Mouse (Mus musculus): ENCODE measurements around the gene Mtus2. TPM values are rescaled to one million over a fixed set of nuclear protein-coding genes. Genes with fewer than 3 reads are reported as not detected.
A peak's percentile ranks its signal among the peaks of the same experiment; 100 is the strongest.

Gene Mtus2
- total RNA-seq, 1 experiment from 2014 or later = 8.9 TPM

DNA sequence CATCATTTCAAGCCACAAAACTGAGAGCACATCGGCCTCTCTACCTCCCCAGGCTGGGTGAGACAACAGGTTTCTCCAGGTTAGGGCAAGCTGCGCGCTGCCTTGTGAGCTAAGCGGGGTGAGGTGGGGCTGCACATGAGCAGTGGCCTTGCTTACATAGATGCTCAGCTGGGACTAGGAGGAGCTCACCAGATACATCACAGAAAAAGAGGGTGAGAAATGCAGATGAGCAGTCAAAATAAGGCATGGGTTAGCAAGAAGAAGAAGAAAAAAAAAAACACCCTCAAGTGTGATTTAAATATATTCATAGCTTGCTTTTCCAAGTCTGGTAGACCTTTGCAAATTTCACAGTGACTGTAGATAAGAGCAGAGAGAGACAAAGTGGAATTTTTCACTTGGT is 254.7 kb downstream of the Mtus2 start:
- no peak for ATAC-seq (replicated peaks in 1 of 2; ENCODE audit: insufficient read depth in 1 of 2, low FRiP score in 2 of 2, low TSS enrichment in 1 of 2, low read depth in 1 of 2, poor library complexity in 2 of 2, severe bottlenecking in 2 of 2)

DNA sequence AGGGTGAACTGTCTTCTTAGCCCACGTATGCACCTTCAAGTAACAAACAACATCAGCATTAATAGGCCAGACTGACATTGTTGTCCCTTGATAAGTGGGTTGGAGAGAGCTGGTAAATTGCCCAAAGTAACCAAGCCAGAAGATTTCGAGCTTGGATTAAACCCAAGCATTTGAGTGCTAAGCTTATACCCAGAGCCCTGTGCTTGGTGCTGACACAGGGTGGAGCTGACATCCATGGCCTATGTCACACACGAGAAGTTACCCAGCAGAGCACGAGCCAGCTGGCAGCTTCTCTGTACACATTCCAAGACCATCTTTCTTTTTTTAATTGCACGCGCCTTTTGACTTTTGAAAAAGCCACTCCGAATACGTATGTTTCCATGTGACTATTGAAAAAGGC is 259.7 kb downstream of the Mtus2 start:
- ATAC-seq (replicated peaks in 1 of 2; ENCODE audit: insufficient read depth in 1 of 2, low FRiP score in 2 of 2, low TSS enrichment in 1 of 2, low read depth in 1 of 2, poor library complexity in 2 of 2, severe bottlenecking in 2 of 2) = no peak

DNA sequence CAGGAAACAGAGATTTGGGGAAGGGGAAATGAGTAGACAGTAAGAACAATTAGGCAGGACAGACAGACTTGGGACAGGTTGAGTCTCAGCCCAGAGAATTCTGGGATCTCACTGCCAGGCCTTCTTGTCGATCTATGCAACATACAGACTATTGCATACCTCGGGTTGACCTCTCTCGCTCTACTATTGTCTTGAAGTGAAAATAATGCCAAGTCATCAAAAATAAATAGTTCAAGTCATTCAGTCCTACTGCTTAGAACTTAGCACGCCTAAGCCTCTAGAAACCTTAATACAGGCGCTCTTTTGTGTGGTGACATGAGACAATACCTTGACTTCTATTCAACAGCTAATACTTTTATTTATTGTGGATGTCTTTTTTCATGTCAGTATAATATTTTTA is 265.8 kb downstream of the Mtus2 start:
- no peak for ATAC-seq (replicated peaks in 1 of 2; ENCODE audit: insufficient read depth in 1 of 2, low FRiP score in 2 of 2, low TSS enrichment in 1 of 2, low read depth in 1 of 2, poor library complexity in 2 of 2, severe bottlenecking in 2 of 2)

DNA sequence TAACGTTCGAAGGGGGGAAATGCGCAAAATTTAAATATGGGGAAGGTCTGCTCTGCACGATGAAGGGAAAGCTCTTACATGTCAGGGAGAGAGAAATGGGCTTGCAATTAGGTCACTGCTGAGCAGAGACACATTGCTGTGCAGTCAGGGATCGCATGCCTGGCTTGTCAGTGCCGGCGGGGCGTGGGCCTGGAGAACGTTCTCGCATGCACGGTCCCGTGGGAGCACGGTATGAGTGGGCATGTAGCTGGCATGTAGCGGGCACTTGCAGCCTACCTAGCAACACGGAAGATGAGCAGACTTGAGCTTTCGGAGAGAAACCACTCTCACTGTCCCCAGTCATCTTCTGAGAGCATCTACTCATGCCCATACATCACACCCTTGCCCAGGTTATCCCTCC is 266.9 kb downstream of the Mtus2 start:
- no peak for ATAC-seq (replicated peaks in 1 of 2; ENCODE audit: insufficient read depth in 1 of 2, low FRiP score in 2 of 2, low TSS enrichment in 1 of 2, low read depth in 1 of 2, poor library complexity in 2 of 2, severe bottlenecking in 2 of 2)

DNA sequence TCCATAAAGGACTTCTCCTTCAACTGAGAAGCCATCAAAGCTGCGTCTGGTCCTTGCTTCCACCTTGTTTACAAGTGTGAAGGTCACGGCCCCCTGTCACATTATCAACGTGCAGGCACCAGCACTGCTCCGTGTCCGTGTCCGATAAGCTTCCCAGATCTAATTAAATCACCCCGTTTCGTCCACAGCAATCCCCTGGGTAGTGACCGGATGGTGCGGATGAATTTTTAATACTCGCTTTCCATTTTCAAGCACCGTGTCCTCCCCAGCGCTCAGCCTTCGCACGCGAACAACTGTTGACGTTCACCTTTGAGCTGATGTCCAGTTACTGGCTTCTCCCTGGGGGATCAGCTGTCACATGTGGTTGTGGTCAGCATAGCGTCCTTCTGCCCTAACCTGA is 276.6 kb downstream of the Mtus2 start:
- no peak for ATAC-seq (replicated peaks in 1 of 2; ENCODE audit: insufficient read depth in 1 of 2, low FRiP score in 2 of 2, low TSS enrichment in 1 of 2, low read depth in 1 of 2, poor library complexity in 2 of 2, severe bottlenecking in 2 of 2)

DNA sequence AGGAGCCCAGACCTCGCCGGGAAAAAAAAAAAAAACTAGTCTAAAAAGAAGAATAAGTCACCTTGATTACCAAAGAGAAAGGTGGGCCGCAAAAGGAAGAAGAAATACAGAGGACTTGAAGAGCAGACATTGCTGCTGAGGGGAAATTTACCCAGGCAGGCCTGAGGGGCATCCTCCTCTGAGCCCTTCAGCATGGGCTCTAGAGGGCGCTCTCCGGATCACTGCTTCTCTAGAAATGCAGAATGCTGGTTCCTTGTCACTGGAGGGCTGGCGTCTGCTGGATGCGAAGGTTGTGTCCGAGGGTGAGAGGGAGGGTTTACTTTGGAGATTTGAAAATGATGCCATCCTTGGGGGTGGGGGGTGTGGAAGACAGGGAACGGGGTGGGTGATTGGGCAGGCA is 279.5 kb downstream of the Mtus2 start:
- ATAC-seq (replicated peaks in 1 of 2; ENCODE audit: insufficient read depth in 1 of 2, low FRiP score in 2 of 2, low TSS enrichment in 1 of 2, low read depth in 1 of 2, poor library complexity in 2 of 2, severe bottlenecking in 2 of 2) = peak in 1 of 2 experiments; percentile 48; a peak in 1 of 4 replicates

DNA sequence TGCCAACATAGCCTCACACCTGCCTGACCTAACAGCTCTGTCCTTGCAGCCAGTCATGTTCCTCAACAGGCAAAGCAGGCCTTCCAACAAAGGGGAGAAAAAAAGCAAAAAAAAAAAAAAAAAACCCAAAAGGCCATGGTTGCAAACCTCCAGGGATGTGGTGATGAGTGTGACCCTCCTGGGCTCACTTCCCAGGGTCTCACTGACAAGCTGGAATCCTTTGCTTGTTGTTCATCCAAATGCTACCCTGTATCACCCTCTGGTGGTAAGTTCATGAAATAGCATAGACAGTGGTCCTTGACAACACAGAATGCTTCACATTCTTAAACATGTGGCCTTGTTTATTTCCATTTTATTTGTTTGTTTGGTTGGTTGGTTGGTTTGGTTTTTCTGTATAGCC is 281.9 kb downstream of the Mtus2 start:
- ATAC-seq (replicated peaks in 1 of 2; ENCODE audit: insufficient read depth in 1 of 2, low FRiP score in 2 of 2, low TSS enrichment in 1 of 2, low read depth in 1 of 2, poor library complexity in 2 of 2, severe bottlenecking in 2 of 2) = peak; percentile 52 to 58; a peak in 1 of 4 replicates

DNA sequence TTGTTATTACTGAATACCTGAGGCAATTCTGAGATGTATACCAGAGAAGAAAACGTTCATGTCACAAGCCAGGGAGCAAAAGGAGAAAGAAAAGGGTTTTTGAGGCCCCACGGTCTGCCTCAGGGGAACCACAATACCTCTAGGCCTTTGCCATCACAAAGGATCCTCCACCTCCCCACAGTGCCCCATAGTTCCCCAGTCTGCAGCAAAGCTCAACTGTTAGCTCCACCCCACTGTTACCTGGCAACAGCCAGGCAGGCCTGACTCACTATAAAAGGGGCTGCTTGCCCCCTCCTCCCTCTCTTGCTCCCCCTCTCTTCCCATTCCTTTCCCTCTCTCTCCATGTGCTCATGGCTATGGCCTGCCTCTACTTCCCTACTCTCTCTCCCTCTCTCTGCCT is 282.6 kb downstream of the Mtus2 start:
- ATAC-seq (replicated peaks in 1 of 2; ENCODE audit: insufficient read depth in 1 of 2, low FRiP score in 2 of 2, low TSS enrichment in 1 of 2, low read depth in 1 of 2, poor library complexity in 2 of 2, severe bottlenecking in 2 of 2) = no peak

DNA sequence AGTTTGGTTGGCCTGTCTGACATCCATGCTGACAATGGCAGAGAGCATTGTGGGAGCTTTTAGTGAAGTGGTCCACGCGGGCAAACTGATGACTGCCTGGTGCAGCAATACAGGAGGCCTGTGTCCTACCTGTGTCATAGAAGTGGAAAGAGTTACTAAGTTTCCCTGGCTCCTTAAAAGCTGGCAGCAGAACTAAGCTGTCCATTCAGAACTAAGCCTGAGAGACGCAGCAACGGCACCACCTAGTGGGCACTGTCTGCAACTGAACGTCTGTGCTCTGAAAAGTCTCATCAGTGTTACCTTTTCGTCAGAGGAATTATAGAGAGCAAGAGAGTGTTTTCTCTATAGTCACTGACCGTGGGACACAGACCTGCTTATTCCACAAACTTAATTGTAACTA is 284.8 kb downstream of the Mtus2 start:
- ATAC-seq (replicated peaks in 1 of 2; ENCODE audit: insufficient read depth in 1 of 2, low FRiP score in 2 of 2, low TSS enrichment in 1 of 2, low read depth in 1 of 2, poor library complexity in 2 of 2, severe bottlenecking in 2 of 2) = peak; percentile 57 to 74

DNA sequence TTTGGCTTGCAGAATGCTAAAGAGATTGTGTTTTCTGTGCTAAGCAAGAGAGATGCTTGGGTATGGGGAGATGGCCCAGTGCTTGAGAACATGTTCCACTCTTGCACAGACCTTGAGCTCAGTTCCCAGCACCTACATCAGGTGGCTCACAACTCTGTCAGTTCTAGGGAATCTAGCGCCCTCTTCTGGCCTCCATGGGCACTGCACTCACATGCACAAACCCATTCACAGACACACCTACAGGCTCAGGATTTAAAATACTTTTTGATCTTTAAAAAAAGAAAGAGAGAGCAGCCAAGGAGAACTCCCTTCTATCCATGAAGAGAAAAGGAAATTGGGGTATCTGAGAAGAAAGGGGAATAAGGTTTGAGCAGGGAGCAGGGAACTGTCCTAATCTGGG is 287.4 kb downstream of the Mtus2 start:
- no peak for ATAC-seq (replicated peaks in 1 of 2; ENCODE audit: insufficient read depth in 1 of 2, low FRiP score in 2 of 2, low TSS enrichment in 1 of 2, low read depth in 1 of 2, poor library complexity in 2 of 2, severe bottlenecking in 2 of 2)

DNA sequence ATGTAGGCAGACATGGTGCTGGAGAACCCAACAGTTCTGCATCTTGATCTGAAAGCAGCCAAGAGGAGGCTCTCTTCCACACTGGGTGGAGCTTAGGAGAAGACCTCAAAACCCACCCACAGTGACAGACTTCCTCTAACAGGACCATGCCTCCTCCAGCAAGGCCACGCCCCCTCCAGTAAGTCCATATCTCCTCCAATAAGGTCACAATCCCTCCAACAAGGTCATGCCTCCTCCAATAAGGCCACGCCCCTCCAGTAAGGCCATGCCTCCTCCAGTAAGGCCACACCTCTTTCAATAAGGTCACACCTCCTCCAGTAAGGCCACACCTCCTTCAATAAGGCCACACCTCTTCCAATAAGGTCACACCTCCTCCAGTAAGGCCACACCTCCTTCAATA is 288.3 kb downstream of the Mtus2 start:
- ATAC-seq (replicated peaks in 1 of 2; ENCODE audit: insufficient read depth in 1 of 2, low FRiP score in 2 of 2, low TSS enrichment in 1 of 2, low read depth in 1 of 2, poor library complexity in 2 of 2, severe bottlenecking in 2 of 2) = no peak

DNA sequence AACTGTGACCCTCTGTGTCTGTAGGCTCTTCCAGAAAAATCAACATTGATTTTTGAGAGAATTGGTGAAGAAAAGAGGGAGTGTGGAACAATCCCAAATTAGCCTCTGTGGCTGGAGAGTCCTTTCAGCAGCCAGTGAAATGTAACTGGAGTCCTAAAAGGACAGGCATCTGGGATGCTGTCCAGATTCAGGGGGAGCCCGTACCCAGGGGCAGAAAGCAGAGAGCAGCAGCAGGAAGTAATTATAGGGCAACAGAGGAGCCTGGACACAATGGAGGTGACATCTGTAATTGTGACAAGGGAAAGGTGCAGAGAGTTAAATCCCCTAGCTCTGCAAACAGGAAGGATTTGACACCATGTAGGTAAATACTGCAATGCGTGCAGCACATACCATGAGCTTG is 291.1 kb downstream of the Mtus2 start:
- ATAC-seq (replicated peaks in 1 of 2; ENCODE audit: insufficient read depth in 1 of 2, low FRiP score in 2 of 2, low TSS enrichment in 1 of 2, low read depth in 1 of 2, poor library complexity in 2 of 2, severe bottlenecking in 2 of 2) = no peak

DNA sequence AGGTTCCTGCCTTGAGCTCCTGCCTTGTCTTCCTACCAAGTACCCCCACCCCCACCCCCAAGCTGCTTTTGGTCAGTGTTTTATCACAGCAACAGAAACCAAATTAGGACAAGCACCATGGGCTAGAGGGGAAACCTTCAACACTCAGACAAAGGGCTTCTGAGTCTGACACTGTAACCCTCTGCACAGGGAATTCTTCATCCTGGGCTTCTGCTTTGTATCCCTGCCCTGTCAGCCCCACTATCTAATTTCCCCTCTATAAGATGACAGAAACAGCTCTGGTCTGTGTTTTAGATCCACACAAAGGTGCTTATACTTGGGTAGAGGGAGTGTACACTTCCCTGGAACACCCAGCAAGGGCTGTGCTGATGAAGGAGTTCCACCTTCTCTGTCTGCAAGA is 294.7 kb downstream of the Mtus2 start:
- ATAC-seq (replicated peaks in 1 of 2; ENCODE audit: insufficient read depth in 1 of 2, low FRiP score in 2 of 2, low TSS enrichment in 1 of 2, low read depth in 1 of 2, poor library complexity in 2 of 2, severe bottlenecking in 2 of 2) = no peak

DNA sequence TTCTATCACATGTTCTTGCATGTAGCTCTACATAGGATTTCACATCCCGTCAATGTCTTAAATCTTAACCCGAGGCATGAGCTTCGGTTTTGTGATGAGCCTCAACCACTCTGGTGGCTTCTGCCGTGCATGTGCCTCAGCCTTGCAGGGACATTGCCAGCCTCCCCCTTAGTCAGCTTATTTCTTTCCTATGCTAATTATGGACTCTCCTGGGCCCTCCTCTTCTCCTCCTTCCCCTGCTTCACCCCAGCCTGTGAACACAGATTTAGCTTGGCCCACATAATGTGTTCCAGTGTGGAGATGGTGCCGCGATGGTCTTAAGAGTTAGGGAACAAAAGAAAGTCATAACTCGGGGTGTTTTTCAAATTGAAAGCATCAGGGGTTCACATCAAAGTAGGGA is 304.9 kb downstream of the Mtus2 start:
- no peak for ATAC-seq (replicated peaks in 1 of 2; ENCODE audit: insufficient read depth in 1 of 2, low FRiP score in 2 of 2, low TSS enrichment in 1 of 2, low read depth in 1 of 2, poor library complexity in 2 of 2, severe bottlenecking in 2 of 2)

DNA sequence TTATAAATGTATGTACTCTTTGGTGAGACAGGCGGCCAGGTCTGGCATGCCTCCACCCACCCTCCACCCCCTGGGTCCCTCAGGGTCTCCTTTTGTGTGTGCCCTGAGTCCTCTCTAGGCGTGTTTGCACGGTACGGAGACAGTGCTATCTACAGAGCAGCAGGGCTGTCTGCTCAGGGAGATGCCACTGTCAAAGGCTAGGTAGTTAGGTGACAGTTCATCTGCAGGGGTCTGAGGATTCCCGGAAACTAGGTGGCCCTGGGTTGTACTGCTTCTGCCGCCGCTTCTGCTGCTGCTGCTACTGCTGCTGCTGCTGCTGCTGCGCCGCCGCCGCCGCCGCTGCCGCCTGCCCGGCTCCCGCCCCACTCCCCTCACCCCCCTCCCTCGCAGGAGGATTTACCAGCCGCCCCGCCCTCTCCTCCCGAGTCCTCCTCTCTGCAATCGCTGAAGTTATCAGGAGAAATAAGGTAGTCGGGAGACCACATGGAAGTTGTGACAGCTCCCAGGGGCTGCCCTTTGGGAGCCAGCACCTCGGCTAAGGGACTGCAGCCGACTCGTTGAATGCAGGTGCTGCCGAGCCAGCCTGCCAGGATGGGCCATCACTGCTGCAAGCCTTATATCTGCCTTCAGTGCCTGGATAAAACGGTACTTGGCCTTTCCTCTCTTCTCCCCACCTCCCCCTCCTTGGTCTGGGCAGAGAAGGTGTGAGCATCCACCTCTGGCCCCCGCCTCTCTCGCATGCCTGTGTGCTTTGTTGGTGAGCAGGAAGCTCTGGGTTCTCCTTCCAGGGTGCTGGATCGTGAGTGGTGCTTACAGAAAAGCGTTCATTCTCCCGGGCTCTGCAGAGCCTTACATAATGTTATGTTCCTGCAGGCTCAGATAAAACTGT is 307.9 kb downstream of the Mtus2 start:
- peak; percentile 48 to 63; a peak in 3 of 4 replicates for ATAC-seq (replicated peaks in 1 of 2; ENCODE audit: insufficient read depth in 1 of 2, low FRiP score in 2 of 2, low TSS enrichment in 1 of 2, low read depth in 1 of 2, poor library complexity in 2 of 2, severe bottlenecking in 2 of 2)

DNA sequence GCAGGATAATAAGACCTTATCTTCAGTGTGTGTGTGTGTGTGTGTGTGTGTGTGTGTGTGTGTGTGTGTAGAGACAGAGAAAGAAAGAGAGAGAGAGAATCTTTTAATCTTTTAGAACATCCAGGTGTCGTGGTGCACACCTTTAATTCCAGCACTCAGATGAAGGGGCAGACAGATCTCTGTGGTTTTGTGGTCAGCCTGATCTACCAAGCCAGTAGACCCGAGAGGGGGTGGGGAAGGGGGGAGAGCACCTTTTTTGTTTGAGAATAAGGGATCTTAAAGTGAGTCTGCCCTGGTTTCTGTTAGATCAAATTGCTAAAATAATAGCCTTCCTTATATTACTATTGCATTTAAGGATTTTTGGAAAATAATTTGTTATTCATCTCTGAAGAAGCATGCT is 309.7 kb downstream of the Mtus2 start:
- no peak for ATAC-seq (replicated peaks in 1 of 2; ENCODE audit: insufficient read depth in 1 of 2, low FRiP score in 2 of 2, low TSS enrichment in 1 of 2, low read depth in 1 of 2, poor library complexity in 2 of 2, severe bottlenecking in 2 of 2)

DNA sequence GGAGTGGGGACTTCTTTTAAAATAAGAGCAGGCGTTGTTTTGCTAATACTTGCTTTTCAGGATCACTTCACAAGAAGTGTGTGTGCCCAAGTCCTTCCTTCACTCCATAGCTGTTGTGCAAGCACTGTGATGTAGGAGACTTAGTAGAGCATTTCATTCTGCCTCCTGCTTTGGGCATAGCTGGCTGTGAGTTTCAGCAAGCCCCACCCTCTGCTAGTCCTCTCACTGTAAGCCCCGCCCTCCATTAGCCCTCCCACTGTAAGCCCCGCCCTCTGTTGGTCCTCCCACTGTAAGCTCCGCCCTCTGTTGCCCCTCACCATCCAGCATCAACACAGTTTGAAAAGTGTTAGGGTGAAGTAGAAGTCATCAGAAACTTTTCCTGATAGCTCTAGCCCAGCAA is 310.3 kb downstream of the Mtus2 start:
- no peak for ATAC-seq (replicated peaks in 1 of 2; ENCODE audit: insufficient read depth in 1 of 2, low FRiP score in 2 of 2, low TSS enrichment in 1 of 2, low read depth in 1 of 2, poor library complexity in 2 of 2, severe bottlenecking in 2 of 2)

DNA sequence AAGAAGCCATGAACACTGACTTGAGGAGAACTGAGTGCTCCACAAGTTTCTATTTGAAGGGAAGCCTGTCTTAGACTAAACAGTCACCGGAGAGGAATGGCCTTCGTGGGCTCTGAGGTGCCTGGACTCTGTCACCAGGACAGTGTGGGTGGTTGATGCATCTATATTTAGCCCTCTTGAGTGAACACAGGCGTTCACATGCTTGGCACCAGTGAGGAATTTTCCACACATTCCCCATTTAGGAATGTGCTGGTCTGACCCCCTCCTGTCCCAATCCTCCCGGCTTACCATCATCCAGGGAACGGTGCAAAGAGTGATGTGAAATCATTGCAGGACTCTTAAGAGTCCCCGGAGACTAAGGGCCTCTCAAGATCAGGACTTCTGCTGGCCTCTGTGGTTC is 314.9 kb downstream of the Mtus2 start:
- no peak for ATAC-seq (replicated peaks in 1 of 2; ENCODE audit: insufficient read depth in 1 of 2, low FRiP score in 2 of 2, low TSS enrichment in 1 of 2, low read depth in 1 of 2, poor library complexity in 2 of 2, severe bottlenecking in 2 of 2)

DNA sequence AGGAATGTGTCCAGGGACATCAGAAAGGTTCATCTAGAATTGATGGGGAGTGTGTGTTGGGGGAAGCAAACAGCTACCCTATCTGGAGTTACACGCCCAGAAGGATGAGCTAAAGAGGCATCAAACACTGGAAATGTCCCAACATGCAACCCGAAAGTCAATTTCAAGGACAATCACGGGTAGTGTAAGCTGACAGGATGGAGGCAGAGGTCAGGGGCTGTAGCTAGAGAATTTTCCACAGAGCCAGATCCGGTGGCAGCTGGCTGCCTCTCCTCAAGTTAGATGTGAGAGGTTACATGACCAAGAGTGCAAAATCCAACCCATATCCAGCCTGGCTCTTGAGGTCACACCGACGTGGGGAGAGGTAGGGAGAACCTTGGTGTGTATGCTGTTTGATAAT is 315.7 kb downstream of the Mtus2 start:
- no peak for ATAC-seq (replicated peaks in 1 of 2; ENCODE audit: insufficient read depth in 1 of 2, low FRiP score in 2 of 2, low TSS enrichment in 1 of 2, low read depth in 1 of 2, poor library complexity in 2 of 2, severe bottlenecking in 2 of 2)

All from hematopoietic stem cell, adult 5-6 weeks (primary cell).